Mouse (Mus musculus) limb, embryonic 11.5 days (tissue): Measurements from ENCODE around the gene Olfr71. TPM values are rescaled to one million over a fixed set of nuclear protein-coding genes. Genes with fewer than 3 reads are reported as not detected.

ENCODE experiments used
- ATAC-seq: fragments of 200-750 bp; cut with Nextera tagmentation; 2 replicates; pipeline ENCODE4 v1.8.0; 2017; ENCODE audit warnings: low read depth; ENCODE audit not compliant: insufficient number of reproducible peaks, low FRiP score, low TSS enrichment
- DNase-seq: peaks from one replicate; pipeline ENCODE4 v3.0.0-alpha.2; 2015; ENCODE audit warnings: low spot score
- H3K27ac ChIP-seq: fragments of 300-500 bp; sonication (generic); replicated peaks from 2 replicates; pipeline ENCODE4 v1.5.1; 2014; ENCODE audit warnings: low read depth, mild to moderate bottlenecking, low read length
- H3K27me3 ChIP-seq: fragments of 300-500 bp; sonication (generic); 2 replicates; pipeline ENCODE4 v1.6.1; 2014; ENCODE audit warnings: mild to moderate bottlenecking, low read length, mixed read lengths; ENCODE audit not compliant: control insufficient read depth, insufficient read depth
- H3K36me3 ChIP-seq: fragments of 300-500 bp; sonication (generic); 2 replicates; pipeline ENCODE4 v1.6.1; 2014; ENCODE audit warnings: mild to moderate bottlenecking, low read length, moderate library complexity, mixed read lengths; ENCODE audit not compliant: control insufficient read depth, insufficient read depth
- H3K4me1 ChIP-seq: fragments of 300-500 bp; sonication (generic); 2 replicates; pipeline ENCODE4 v1.6.1; 2014; ENCODE audit warnings: low read length, mixed read lengths; ENCODE audit not compliant: control insufficient read depth, insufficient read depth
- H3K4me2 ChIP-seq: fragments of 300-500 bp; sonication (generic); 2 replicates; pipeline ENCODE4 v1.6.1; 2014; ENCODE audit warnings: low read depth, mild to moderate bottlenecking, moderate library complexity; ENCODE audit not compliant: severe bottlenecking
- H3K4me3 ChIP-seq: fragments of 300-500 bp; sonication (generic); 2 replicates; pipeline ENCODE4 v1.5.1; 2014; ENCODE audit warnings: low read depth, low read length
- H3K9ac ChIP-seq: fragments of 300-500 bp; sonication (generic); 2 replicates; pipeline ENCODE4 v1.6.1; 2014; ENCODE audit warnings: mild to moderate bottlenecking, low read length
- H3K9me3 ChIP-seq: fragments of 300-500 bp; sonication (generic); 2 replicates; pipeline ENCODE4 v1.6.1; 2016; ENCODE audit warnings: low read length; ENCODE audit not compliant: control insufficient read depth
- WGBS: fragments of 180-500 bp; shearing (Covaris S2); extraction: QIAGEN DNeasy Blood & Tissue Kit; methylation state at CpG from one replicate; pipeline ENCODE4 v1.1.7; 2014; 5-methylcytosine and 5-hydroxymethylcytosine counted together
- polyA plus RNA-seq: library from polyadenylated mRNA; unstranded; fragments of >200 nt; fragmentation: Nextera tagmentation; extraction: Ambion mirVana; gene quantifications from 2 replicates; pipeline ENCODE4 v1.2.1, GENCODE M21; 2014

Olfr71 gene
- polyA plus RNA-seq, 1 experiment from 2014 or later, result not detected

GRCm38 (mm10) chr4:43703439-43703838, 6.6 kb downstream of the Olfr71 start:
- no peak overlapping the region for H3K4me2 ChIP-seq
- H3K4me3 ChIP-seq, result no peak overlapping the region
- H3K27ac ChIP-seq, result no peak overlapping the region
- ATAC-seq (no peak), DNase-seq (no peak)
- no peaks in the 10 kb centered on the region for H3K27me3 ChIP-seq
- H3K36me3 ChIP-seq, result no peaks in the 10 kb centered on the region
- no peak overlapping the region for H3K9ac ChIP-seq
- WGBS, result 67% methylated on average over 6 of the region's 6 CpGs
- H3K4me1 ChIP-seq, result no peaks in the 10 kb centered on the region
- H3K9me3 ChIP-seq, result no peaks in the 10 kb centered on the region

- Histone ChIP-seq H3K4me1 (no peaks in the 10 kb centered on the region), H3K4me2 (no peak within 1 kb of the TSS), H3K27ac (no peak within 1 kb of the TSS), H3K27me3 (no peaks in the 10 kb centered on the region), H3K9ac (no peak within 1 kb of the TSS), H3K9me3 (no peaks in the 10 kb centered on the region), H3K4me3 (no peak within 1 kb of the TSS), H3K36me3 (no peaks in the 10 kb centered on the region)
- WGBS, result 86% methylated on average over 6 of the region's 6 CpGs
- no peak for DNase-seq
- no peak for ATAC-seq
Measured at GRCm38 (mm10) chr4:43700707-43701106, 9.3 kb downstream of the Olfr71 start, which contains the start of gene Olfr70. Olfr70 (minus strand) TSS chr4:43700807.

GRCm38 (mm10) chr4:43696561-43696960, 13.5 kb downstream of the Olfr71 start:
- DNase-seq (no peak), ATAC-seq (no peak)
- WGBS, result 93% methylated on average over 13 of the region's 13 CpGs
- H3K36me3 ChIP-seq, result no peaks in the 10 kb centered on the region
- H3K27me3 ChIP-seq, result no peaks in the 10 kb centered on the region
- H3K27ac ChIP-seq, result no peak overlapping the region
- no peak overlapping the region for H3K9ac ChIP-seq
- no peak overlapping the region for H3K4me3 ChIP-seq
- no peak overlapping the region for H3K4me2 ChIP-seq
- no peaks in the 10 kb centered on the region for H3K9me3 ChIP-seq
- no peaks in the 10 kb centered on the region for H3K4me1 ChIP-seq

- 42% methylated on average over 9 of the region's 9 CpGs for WGBS
- DNase-seq (no peak), ATAC-seq (no peak)
Measured at GRCm38 (mm10) chr4:43695249-43695671, 14.8 kb downstream of the Olfr71 start.

GRCm38 (mm10) chr4:43694439-43695248, 15.4 kb downstream of the Olfr71 start:
- DNase-seq (no peak), ATAC-seq (no peak)
- no peak overlapping the region for H3K9ac ChIP-seq
- H3K36me3 ChIP-seq, result no peaks in the 10 kb centered on the region
- no peak overlapping the region for H3K4me3 ChIP-seq
- WGBS, result 83% methylated on average over 1 of the region's 1 CpGs
- no peaks in the 10 kb centered on the region for H3K9me3 ChIP-seq
- H3K27ac ChIP-seq, result no peak overlapping the region
- H3K27me3 ChIP-seq, result no peaks in the 10 kb centered on the region
- no peak overlapping the region for H3K4me2 ChIP-seq
- no peaks in the 10 kb centered on the region for H3K4me1 ChIP-seq

More at GRCm38 (mm10) chr4:43695249-43695671, 14.8 kb downstream of the Olfr71 start:
- Histone ChIP-seq H3K4me2 (no peak overlapping the region), H3K27ac (no peak overlapping the region), H3K4me3 (no peak overlapping the region), H3K27me3 (no peaks in the 10 kb centered on the region), H3K9me3 (no peaks in the 10 kb centered on the region), H3K4me1 (no peaks in the 10 kb centered on the region), H3K9ac (no peak overlapping the region), H3K36me3 (no peaks in the 10 kb centered on the region)

- 72% methylated on average over 5 of the region's 5 CpGs for WGBS
- no peaks in the 10 kb centered on the region for H3K27me3 ChIP-seq
- no peaks in the 10 kb centered on the region for H3K36me3 ChIP-seq
- no peaks in the 10 kb centered on the region for H3K9me3 ChIP-seq
- no peak overlapping the region for H3K27ac ChIP-seq
- no peak overlapping the region for H3K4me3 ChIP-seq
- H3K9ac ChIP-seq, result no peak overlapping the region
- DNase-seq (no peak), ATAC-seq (no peak)
- H3K4me2 ChIP-seq, result no peak overlapping the region
- H3K4me1 ChIP-seq, result no peaks in the 10 kb centered on the region
Measured at GRCm38 (mm10) chr4:43693806-43694241, 16.2 kb downstream of the Olfr71 start.

- WGBS, result 87% methylated on average over 5 of the region's 5 CpGs
- no peaks in the 10 kb centered on the region for H3K4me1 ChIP-seq
- no peak overlapping the region for H3K4me3 ChIP-seq
- no peaks in the 10 kb centered on the region for H3K27me3 ChIP-seq
- ATAC-seq, result no peak
- no peak overlapping the region for H3K9ac ChIP-seq
- H3K27ac ChIP-seq, result no peak overlapping the region
- 0 out of 2 replicates have a peak, but pooled peaks cover 2% of the 10 kb centered on the region for H3K36me3 ChIP-seq
- DNase-seq, result no peak
- H3K4me2 ChIP-seq, result no peak overlapping the region
- no peaks in the 10 kb centered on the region for H3K9me3 ChIP-seq
Measured at GRCm38 (mm10) chr4:43691026-43691425, 19.0 kb downstream of the Olfr71 start.

GRCm38 (mm10) chr4:43690021-43690420, 20.0 kb downstream of the Olfr71 start:
- Histone ChIP-seq H3K4me3 (no peak overlapping the region), H3K36me3 (0 out of 2 replicates have a peak, but pooled peaks cover 2% of the 10 kb centered on the region), H3K27me3 (no peaks in the 10 kb centered on the region), H3K9ac (no peak overlapping the region), H3K4me1 (no peaks in the 10 kb centered on the region), H3K27ac (no peak overlapping the region), H3K9me3 (no peaks in the 10 kb centered on the region), H3K4me2 (no peak overlapping the region)
- 95% methylated on average over 17 of the region's 17 CpGs for WGBS
- DNase-seq (no peak), ATAC-seq (no peak)
